Mouse (Mus musculus): ENCODE measurements around the gene Gm3238.
"Not testable (repeated sequence)": the region's sequence is repeated elsewhere in the genome, so short reads cannot be mapped to it uniquely, and the experiment has no call there.

Gm3238 gene

GRCm38 (mm10) chr10:77771225-77771624, at the start of gene Gm3238:
TSS of gene Gm3238 (minus strand) at chr10:77771325.
- DNase-seq (ENCODE audit: low read depth): not testable (repeated sequence)

- DNase-seq (ENCODE audit: low read depth): no peak
Measured at GRCm38 (mm10) chr10:77819203-77819602, 48.1 kb upstream of the Gm3238 start.

GRCm38 (mm10) chr10:77818523-77818922, 47.4 kb upstream of the Gm3238 start:
- DNase-seq (ENCODE audit: low read depth): no peak

DNA sequence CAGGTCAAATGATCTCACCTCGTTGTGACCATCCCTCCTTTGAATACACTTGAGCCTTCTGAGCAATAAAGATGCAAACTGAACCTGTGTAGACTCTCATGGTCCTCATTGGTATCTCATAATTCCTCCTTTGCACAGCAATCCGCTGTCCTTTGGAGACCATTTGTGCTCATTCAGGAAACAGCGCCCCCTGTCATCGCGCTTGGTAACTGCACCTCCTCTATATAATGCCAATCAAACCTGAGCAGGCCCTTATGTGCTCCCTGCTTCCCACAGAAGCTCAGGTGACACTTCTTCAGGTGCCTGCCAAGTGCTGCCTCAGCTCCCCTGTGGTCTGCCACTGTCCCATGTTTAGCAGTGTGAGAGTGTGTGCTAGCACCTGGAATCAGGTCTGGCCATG, 44.4 kb upstream of the Gm3238 start:
- no peak for DNase-seq (ENCODE audit: low read depth)

DNA sequence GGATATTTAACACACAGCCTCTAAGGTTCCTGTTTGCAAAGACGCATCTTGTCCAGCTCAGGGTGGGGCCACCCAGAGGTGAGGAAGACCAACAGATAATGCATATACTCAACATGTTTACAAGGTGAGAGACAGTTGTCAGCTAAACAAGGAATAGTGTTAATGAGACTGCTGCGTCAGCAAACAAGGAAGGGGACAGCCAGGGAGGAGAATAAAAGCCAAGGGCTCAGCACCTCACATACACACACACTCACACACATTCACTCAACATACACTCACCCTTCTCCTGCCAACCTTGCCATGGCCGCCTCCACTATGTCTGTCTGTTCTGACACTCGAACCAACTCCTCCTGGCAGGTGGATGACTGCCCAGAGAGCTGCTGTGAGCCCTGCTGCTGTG, 43.3 kb upstream of the Gm3238 start, which contains the start of gene Gm2696:
Gene Gm2696 (plus strand): TSS at position 301 of the 400 bp plus-strand sequence.
- DNase-seq (ENCODE audit: low read depth): no peak

DNA sequence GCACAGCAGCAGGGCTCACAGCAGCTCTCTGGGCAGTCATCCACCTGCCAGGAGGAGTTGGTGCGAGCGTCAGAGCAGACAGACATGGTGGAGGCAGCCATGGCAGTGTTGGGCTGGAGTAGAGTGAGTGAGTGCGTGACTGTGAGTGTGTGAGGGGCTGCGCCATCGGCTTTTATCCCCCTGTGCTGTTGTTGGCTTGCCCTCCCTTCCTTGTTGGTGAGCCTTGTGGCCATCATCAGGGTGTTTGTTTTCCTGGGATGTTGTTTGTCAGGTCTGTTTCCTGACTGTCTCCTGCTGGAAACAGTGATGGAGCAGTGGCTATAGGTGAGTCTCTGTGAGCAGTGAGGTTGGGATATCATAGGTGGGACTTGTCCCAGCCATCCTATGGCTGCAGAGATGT, 40.6 kb upstream of the Gm3238 start, which contains the start of gene Gm9507:
Gene Gm9507 (minus strand): TSS at position 101 of the 400 bp plus-strand sequence.
- no peak for DNase-seq (ENCODE audit: low read depth)

DNA sequence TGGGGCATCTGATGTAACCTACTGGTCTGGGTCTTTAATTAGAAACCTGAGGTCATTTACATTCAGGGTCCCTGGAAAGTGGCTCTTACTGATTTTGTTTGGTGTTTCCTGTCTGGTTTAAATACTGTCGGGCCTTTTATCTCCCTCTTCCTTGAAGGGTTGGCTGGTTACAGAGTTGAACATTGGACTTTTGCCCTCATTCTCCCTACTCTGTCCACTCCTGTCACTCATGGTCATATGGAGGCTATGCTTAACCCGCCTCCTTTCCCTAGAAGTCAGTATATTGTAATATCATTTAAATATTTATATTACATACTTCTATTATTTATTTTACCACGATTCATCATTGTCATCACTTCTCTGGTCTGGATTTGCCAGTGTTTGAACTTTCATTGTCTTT, 33.0 kb upstream of the Gm3238 start:
- DNase-seq (ENCODE audit: low read depth): no peak

DNA sequence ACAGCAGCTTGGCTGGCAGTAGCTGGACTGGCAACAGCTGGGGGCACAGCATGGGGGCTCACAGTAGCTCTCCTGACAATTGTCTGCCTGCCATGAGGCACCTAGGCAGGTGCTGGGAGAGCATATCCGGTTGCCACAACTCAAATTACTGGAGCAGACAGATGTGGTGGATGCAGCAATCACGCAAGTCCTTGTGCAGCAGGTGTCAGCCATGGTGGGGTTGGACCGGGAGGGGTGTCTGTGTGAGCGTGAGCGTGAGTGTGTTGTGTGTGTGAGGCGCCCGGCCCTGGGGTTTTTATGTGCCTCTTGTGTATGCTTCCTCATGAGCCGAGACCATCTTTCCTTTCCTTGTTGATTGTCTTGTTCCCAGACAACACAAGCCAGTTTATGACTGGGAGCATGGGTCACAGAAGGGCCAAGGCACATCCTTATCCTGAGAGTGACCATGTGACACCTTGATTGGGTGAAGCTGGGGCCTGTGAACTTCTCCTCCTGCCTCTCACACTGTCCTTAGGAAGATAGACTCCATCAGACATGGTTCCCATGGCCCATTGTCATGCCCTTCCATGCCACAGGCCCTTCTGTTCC, 27.9 kb upstream of the Gm3238 start, which contains the start of gene Gm19668:
Gene Gm19668 (minus strand): TSS at position 213 of the 588 bp plus-strand sequence.
- DNase-seq (ENCODE audit: low read depth): no peak

DNA sequence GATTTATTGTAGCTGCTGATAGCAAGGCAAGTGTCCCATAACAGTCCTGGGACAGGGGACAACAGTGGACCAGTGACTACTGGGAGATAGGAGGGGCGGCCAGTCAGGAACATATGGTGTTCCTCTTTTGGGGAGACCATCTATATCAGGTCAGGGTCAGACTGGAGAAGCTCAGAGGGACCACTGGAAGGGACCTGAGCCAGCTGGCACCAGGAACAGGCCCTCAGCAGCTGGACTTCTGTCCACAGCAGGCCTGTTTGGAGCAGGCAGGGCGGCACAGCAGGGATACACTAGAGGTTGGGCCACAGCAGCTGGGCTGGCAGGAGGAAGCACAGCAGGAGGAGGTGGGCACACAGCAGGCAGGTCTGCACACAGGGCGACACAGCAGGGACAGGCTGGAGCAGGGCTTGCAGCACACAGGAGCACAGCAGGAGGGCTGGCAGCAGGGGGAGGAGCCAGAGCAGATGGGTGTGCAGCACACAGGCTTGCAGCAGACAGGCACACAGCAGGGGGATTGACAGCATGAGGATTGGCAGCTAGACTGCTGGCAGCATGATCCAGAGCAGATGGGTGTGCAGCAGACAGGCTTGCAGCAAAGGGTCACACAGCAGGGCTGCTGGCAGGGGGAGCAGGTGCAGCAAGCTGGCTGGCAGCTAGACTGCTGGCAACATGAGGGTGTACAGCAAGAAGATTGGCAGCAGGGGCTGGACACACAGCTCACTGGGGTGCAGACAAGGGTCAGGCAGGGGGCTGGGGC, 27.2 kb upstream of the Gm3238 start:
- not testable (repeated sequence) for DNase-seq (ENCODE audit: low read depth)

DNA sequence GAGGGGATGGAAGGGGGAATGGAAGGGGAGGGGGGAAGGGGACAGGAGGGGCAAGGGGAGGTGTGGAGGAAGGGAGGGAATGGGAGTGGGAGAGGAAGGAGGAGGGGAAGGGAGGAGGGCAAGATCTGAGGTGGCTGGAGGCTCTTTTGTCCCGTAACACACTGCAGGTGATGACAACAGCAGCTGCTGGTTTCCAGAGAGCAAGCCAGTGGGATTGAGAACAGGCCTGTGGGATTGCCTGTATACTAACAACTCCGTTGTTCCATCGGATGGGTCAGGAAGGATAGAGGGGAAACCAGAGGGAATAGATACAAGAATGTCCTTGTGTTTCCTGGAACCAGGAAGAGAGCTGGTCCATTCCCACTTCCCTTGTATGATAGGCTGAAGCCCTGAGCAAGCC, 26.6 kb upstream of the Gm3238 start:
- DNase-seq (ENCODE audit: low read depth): no peak

DNA sequence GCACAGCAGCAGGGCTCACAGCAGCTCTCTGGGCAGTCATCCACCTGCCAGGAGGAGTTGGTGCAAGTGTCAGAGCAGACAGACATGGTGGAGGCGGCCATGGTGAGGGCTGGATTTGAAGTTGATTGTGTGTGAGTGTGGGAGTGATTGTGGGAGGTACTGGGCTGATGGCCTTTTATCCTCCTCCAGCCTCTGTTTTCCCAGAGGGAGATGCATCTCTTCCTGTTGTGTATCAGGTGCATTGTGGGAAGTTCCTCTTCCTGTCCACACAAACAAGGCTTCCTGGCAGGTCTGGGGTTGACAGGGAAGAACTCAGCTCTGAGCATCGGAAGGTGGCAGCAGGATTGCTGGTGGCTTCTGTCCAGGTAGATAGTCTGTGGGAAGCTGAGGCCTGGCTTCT, 23.9 kb upstream of the Gm3238 start, which contains the start of gene Gm9639:
Gene Gm9639 (minus strand): TSS at position 101 of the 400 bp plus-strand sequence.
- no peak for DNase-seq (ENCODE audit: low read depth)

GRCm38 (mm10) chr10:77788621-77789020, 17.5 kb upstream of the Gm3238 start:
- no peak for DNase-seq (ENCODE audit: low read depth)

- not testable (repeated sequence) for DNase-seq (ENCODE audit: low read depth)
Measured at GRCm38 (mm10) chr10:77787876-77788275, 16.8 kb upstream of the Gm3238 start, which contains the start of gene Gm7137. TSS of gene Gm7137 (minus strand) at chr10:77788200.

GRCm38 (mm10) chr10:77783396-77783795, 12.3 kb upstream of the Gm3238 start:
- not testable (repeated sequence) for DNase-seq (ENCODE audit: low read depth)

- not testable (repeated sequence) for DNase-seq (ENCODE audit: low read depth)
Measured at GRCm38 (mm10) chr10:77782442-77782841, 11.3 kb upstream of the Gm3238 start, which contains the start of gene Gm3250. TSS of gene Gm3250 (minus strand) at chr10:77782542.

DNA sequence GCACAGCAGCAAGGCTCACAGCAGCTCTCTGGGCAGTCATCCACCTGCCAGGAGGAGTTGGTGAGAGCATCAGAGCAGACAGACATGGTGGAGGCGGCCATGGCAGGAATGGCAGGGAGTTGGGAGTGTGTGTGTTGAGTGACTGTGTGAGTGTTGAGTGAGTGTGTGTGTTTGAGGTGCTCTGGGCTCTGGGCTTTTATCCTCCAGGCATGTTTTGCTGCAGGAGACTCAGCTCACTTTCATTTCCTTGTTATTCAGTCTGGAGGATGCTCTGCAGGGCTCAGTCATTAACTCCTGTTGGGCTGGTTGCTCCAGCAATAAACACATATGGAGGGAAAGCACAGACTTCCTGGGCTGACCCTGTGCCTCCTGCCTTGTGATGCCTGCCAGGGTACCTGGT, 5.7 kb upstream of the Gm3238 start, which contains the start of gene Gm7138:
Gene Gm7138 (minus strand): TSS at position 101 of the 400 bp plus-strand sequence.
- not testable (repeated sequence) for DNase-seq (ENCODE audit: low read depth)

GRCm38 (mm10) chr10:77772142-77772541, 1.0 kb upstream of the Gm3238 start:
- DNase-seq (ENCODE audit: low read depth): not testable (repeated sequence)

DNA sequence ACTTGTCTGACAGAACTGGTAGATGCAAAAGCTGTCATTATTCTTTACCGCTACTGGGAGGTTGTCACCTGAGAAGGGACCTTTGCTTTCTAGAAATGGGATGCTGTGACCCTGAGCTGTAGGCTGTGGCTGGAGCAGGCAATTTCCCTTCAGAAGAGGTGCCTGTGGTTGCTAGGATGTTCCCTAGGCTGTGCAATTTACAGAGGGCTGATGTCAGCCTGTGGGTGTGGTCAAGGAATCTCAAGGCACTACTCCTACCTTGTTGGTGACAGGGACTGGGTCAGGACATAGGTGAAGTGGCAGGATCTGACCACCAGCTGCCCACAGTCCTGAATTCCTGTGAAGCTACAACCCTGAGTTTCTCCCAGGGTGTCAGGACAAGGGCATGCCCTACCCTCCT, 1.4 kb downstream of the Gm3238 start:
- no peak for DNase-seq (ENCODE audit: low read depth)

GRCm38 (mm10) chr10:77759582-77759981, 11.5 kb downstream of the Gm3238 start, which contains the start of gene Gm3233:
TSS of gene Gm3233 (minus strand) at chr10:77759682.
- DNase-seq (ENCODE audit: low read depth): not testable (repeated sequence)

- no peak for DNase-seq (ENCODE audit: low read depth)
Measured at GRCm38 (mm10) chr10:77753448-77753847, 17.7 kb downstream of the Gm3238 start.

- not testable (repeated sequence) for DNase-seq (ENCODE audit: low read depth)
Measured at GRCm38 (mm10) chr10:77752312-77752711, 18.8 kb downstream of the Gm3238 start.

DNA sequence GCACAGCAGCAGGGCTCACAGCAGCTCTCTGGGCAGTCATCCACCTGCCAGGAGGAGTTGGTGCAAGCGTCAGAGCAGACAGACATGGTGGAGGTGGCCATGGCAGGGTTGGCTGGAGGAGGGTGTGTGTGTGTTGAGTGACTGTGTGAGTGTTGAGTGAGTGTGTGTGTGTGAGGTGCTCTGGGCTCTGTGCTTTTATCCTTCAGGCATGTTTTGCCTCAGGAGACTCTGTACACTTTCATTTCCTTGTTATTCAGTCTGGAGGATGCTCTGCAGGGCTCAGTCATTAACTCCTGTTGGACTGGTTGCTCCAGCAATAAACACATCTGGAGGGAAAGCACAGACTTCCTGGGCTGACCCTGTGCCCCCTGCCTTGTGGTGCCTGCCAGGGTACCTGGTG, 19.9 kb downstream of the Gm3238 start, which contains the start of gene Gm9736:
Gene Gm9736 (minus strand): TSS at position 101 of the 400 bp plus-strand sequence.
- DNase-seq (ENCODE audit: low read depth): not testable (repeated sequence)

DNA sequence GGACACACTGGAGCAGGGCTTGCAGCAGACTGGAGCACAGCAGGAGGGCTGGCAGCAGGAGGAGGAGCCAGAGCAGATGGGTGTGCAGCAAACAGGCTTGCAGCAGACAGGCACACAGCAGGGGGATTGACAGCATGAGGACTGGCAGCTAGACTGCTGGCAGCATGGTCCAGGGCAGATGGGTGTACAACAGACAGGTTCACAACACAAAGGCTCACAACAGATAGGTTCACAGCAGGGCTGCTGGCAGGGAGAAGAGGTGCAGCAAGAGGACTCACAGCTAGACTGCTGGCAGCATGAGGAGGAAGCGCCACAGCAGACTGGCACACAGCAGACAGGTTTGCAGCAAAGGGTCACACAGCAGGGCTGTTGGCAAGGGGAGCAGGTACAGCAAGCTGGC, 20.4 kb downstream of the Gm3238 start:
- not testable (repeated sequence) for DNase-seq (ENCODE audit: low read depth)

All from c-Kit-positive CD71-negative TER-119-negative erythroid progenitor cells, embryonic 14.5 days (primary cell).